Mouse (Mus musculus) megakaryocyte-erythroid progenitor cell, adult 5-6 weeks (primary cell): ENCODE measurements around the gene Uri1. TPM values are rescaled to one million over a fixed set of nuclear protein-coding genes. Genes with fewer than 3 reads are reported as not detected.
A peak's percentile ranks its signal among the peaks of the same experiment; 100 is the strongest.

ENCODE experiments used
- ATAC-seq: replicated peaks from 2 replicates; pipeline ENCODE4 v1.8.0; 2016; ENCODE audit warnings: mild to moderate bottlenecking, inconsistent platforms; ENCODE audit not compliant: severe bottlenecking, poor library complexity, low FRiP score, low TSS enrichment
- total RNA-seq, 2 experiments: library from RNA; stranded (forward) in 1 of 2; stranded (reverse) in 1 of 2; fragments of 200-1000, 215-1000 nt in 1 of 2; fragments of >200 nt in 1 of 2; fragmentation: Nextera tagmentation in 1 of 2; gene quantifications; 2 replicates each; pipeline ENCODE4 v1.2.3; 2014 to 2017

The Uri1 gene
- total RNA-seq, 2 experiments from 2014 or later, result 72.2 to 75.1 TPM

- ATAC-seq, result peak; percentile 73
Observed at GRCm38 (mm10) chr7:38018416-38019368, 4.7 kb downstream of the Uri1 start.

- ATAC-seq, result no peak
Observed at GRCm38 (mm10) chr7:38015356-38015755, 8.0 kb downstream of the Uri1 start.

DNA sequence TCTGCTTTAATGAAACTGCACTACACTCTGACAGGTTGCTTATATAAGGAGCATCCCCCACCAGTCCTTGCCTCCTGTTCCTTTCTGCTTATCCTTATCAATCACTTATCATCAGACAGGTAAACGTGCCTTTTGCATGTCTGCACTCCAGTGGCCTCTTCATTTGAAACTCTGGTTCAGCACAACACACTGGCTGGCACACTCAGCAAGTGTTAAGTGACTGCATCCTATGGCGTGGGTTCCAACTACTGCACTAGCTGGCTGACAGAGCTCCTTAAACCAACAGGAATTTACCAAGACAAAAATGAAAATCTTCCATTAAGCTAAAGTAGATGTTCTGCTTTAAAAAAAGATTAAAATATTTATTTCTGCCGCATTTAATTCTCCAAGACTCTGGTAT, 9.4 kb downstream of the Uri1 start:
- ATAC-seq, result no peak

GRCm38 (mm10) chr7:38012811-38013210, 10.5 kb downstream of the Uri1 start:
- no peak for ATAC-seq

DNA sequence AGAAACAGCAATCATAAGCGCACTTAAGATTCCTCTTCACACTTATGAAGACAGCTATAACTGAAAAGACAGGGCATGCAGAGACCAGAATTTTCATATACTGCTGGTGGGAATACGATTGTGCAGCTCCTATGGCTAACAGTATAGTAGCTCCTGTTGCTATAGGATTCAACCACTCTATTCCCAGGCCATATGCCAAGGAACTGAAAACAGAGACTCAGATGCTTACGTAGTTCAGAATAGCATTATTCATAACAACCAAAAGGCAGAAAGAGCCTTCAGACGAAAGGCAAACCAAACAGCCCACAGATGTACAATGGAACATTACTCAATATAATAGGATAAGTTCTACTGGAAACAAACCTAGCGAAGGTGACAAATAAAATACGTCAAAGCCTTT, 15.0 kb downstream of the Uri1 start:
- ATAC-seq, result no peak

DNA sequence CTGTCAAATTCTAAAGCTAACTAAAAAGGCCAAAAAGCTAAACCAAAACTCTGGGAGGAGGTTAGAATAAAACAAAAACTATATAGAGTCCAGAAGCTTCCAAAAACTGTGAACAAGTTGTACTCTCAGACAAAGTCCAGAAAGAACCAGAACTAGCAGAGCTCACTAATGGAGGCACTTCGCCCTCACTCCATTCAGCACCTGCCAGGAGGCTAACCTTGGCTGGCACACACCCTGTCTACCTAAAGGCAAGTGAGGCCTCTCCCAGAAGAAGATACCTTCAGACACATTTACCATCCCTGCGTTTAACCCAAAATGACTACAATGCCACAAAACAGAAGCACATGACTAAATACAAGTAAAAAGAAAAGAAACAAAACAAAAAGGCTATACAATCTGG, 20.9 kb downstream of the Uri1 start:
- ATAC-seq, result no peak

DNA sequence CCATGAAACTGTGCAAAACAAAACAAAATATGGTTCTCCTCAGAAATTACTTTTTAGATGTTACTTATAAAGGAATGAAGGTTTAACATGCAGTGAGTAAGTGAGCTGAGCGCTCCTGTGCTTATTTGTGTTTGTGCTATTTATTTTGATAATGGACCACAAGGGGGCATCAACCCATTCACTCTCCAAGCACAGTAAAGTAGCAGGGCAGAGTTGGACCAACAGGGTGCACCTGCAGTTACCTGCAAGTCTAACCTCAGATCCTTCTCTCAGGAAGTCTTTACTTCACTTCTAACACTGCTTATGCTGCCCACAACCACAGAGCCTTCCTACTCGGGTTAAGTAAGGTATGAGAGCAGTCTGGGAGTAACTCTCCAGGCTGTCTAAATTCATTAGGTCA, 23.7 kb downstream of the Uri1 start:
- ATAC-seq, result 0 out of 2 replicates have a peak, but pooled peaks have one; percentile 63

DNA sequence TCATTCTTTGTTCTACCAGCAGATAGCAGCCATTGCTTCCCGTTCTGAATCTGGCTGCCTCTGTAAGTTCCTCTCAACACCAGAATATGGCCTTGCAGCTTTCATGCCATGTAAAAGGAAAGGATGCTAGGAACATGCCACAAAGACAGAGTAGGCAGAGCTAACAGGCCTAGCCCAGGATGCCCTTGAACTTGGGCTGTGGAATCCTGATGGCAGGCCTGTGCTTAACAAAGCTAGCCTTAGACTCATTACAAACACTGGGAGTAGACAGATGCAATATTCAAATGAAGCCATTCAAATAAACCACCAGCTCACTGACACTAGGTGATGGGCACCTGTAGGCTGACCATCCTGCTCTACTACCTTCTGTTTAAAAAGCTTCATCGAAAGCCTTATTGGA, 30.5 kb downstream of the Uri1 start:
- ATAC-seq, result no peak

DNA sequence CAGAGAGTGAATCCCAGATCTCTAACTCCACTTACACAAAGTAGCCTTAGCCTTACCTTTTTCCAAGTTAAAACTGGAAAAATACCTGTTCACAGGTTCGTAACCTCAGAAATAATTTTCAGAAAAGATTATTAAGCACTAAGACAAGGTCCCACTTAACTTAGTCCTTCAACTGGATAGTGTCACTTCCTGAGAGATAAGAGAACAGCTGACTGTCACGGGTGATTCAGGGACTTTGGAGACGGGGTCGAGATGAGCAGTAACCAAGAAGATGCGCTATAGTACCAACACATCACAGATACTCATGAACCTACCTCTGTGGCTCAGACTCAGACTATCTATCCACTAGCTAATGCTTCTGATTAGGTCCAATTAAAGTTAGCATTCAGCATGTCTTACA, 38.5 kb downstream of the Uri1 start:
- no peak for ATAC-seq

- no peak for ATAC-seq
Observed at GRCm38 (mm10) chr7:37983471-37983870, 39.9 kb downstream of the Uri1 start.

- ATAC-seq, result no peak
Observed at GRCm38 (mm10) chr7:37979729-37980128, 43.6 kb downstream of the Uri1 start.

GRCm38 (mm10) chr7:37978412-37978811, 44.9 kb downstream of the Uri1 start:
- ATAC-seq, result no peak

GRCm38 (mm10) chr7:37977676-37978075, 45.7 kb downstream of the Uri1 start:
- ATAC-seq, result no peak

- ATAC-seq, result no peak
Observed at GRCm38 (mm10) chr7:37972999-37973555, 50.3 kb downstream of the Uri1 start.

- ATAC-seq, result no peak
Observed at GRCm38 (mm10) chr7:37972571-37972970, 50.8 kb downstream of the Uri1 start.

DNA sequence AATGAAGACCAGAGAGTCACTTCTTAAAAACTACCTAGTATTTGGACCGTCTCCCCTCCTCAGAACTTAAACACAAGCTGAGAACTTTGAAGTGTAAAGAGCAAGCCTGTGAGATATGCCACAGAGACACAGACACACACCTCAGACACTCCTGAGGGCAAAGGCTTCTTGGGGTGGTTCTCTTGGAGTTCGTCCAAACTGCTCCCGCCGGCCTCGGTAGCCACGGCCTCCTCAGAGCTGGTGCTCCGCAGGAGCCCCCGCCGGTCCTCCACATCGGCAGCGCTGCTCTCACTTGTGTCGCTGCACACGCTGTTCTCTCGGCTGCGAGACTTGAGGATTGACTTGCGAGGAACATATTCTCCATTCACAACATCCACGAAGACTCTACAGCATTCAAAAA, 61.0 kb downstream of the Uri1 start:
- no peak for ATAC-seq

DNA sequence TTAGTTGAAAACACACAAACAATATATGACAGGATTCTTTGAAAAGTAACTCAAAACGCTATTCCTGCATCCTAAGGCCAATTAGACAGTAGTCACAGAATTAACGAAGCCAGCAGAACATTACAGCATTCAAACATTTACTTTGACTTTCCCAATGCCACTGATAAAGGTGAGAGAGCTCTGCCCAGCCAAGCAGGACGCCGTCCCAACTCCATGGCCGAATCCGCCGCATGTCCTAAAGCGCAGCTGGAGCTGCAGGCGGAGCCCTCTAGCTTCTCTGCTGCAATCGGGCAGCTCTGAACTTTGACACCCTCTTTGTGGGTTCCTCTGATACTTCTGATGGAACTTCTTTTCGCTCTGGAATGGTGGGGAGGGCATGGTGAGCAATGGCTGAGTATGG, 62.1 kb downstream of the Uri1 start:
- ATAC-seq, result no peak

DNA sequence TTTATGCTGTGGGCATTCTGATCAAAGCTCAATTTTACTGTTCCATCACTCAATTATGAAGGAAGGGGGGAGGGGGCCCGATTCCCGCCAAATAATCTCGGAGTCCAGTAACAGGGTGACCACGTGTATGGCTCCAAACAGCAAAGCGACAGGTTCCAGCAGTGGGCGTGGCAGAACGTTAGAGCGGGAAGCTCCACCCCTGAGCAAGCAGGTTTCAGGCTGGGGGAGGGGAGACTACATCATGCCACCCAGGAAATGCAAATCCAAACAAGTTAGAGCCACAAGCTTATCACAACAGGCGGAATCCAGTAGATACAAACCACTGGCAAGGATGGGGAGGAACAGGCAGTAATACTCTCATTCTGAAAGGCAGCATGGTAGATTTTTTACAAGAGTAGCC, 71.5 kb downstream of the Uri1 start:
- ATAC-seq, result no peak

DNA sequence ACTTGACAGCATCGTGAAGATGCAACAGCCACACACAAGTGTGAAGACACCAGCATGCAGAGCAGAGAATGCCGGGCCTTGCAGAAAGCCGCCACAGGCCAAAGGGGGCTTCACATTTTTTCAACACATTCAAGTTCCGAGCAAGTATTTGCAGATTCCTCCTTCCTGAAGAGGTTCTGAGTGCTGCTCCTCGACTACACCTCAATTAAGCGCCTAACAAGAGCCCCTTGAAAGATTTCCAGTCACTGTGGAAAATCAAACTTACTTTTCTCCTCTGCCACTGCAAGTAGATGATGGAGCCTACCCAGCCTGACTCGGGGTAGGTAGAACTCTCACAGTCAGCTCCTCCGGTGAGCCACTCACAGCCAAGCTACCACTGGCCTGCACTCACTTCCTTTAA, 86.9 kb downstream of the Uri1 start:
- no peak for ATAC-seq

DNA sequence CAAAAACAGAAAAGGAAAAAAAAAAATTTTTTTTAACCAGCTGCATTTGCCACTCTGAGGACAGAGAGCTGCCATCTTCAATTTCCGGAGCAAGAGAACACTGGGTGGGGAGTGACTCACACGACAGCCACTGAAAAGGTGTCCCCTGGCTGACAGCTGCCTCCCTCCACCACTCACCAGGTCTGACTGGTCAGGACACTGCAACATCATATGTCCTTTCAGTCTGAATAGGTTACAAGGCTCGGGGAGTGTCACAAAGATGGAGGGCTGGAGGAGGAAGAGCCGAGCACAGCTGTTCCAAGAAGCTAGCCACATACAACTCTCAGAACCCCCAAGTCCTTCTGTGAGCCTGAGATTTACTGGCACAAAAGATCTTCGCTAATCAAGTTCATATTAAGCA, 87.6 kb downstream of the Uri1 start:
- ATAC-seq, result no peak

DNA sequence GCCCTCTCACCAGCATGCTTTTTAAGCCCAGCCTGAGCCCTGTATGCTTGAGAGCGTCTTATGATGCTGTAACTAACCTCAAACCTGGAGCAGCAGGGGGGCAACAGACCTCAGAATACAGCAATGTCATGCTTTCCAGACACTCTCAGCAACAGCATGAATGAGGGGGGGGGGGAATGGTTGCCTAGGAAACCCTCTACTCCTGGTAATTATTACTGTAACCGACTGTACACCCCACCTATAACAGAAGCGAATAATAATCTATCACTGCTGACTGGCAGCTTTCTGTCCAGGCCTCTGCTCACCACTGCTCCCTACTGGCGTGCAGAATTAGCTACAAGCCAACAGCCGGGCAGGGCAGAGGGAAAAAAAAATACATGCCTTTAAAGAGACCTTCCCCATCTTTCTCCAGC, 88.6 kb downstream of the Uri1 start:
- no peak for ATAC-seq
